In genomic region chr16:96906630-96907029, GRCm38 (mm10) we compare ENCODE assay signal across 17 mouse cellular contexts.
DNase-seq lines count a peak whose midpoint lies in the region; ATAC-seq lines count a peak whose summit lies in the region.
"Had no signal": no experiment of that assay in that cellular context is flagged by ENCODE, and none has a peak within 500 bp of the region (broad histone marks: within the 10 kb centered on the region; RNA-seq: fewer than 3 reads in every experiment).

No protein-coding gene starts in this region.

- no peak overlapping the region for H3K9ac ChIP-seq in heart, embryonic 11.5 days (ENCODE audit: low read depth, low read length)
- H3K9ac ChIP-seq in liver, embryonic 12.5 days = no peak overlapping the region
- H3K9ac ChIP-seq in midbrain, embryonic 16.5 days (ENCODE audit: low read depth, low read length) = no peak overlapping the region
- H3K9ac ChIP-seq: forebrain, embryonic 12.5 days; hindbrain, embryonic 13.5 days; limb, embryonic 13.5 days; neural tube, embryonic 13.5 days had no signal

- H3K36me3 ChIP-seq in heart, embryonic 11.5 days (ENCODE audit: control insufficient read depth, insufficient read depth, low read length) = no peaks in the 10 kb centered on the region
- H3K36me3 ChIP-seq in liver, embryonic 12.5 days = no peaks in the 10 kb centered on the region
- no peaks in the 10 kb centered on the region for H3K36me3 ChIP-seq in midbrain, embryonic 16.5 days (ENCODE audit: control insufficient read depth, insufficient read depth, low read length)
- H3K36me3 ChIP-seq: forebrain, embryonic 12.5 days; hindbrain, embryonic 13.5 days; limb, embryonic 13.5 days; neural tube, embryonic 13.5 days had no signal

- ATAC-seq in heart, embryonic 11.5 days (replicated peaks; ENCODE audit: insufficient number of reproducible peaks, low FRiP score, low TSS enrichment) = peak; percentile 92
- peak; percentile 97 for ATAC-seq in liver, embryonic 12.5 days
- peak; percentile 96 for ATAC-seq in megakaryocyte-erythroid progenitor cell, adult 5-6 weeks (replicated peaks; ENCODE audit: low FRiP score, low TSS enrichment, poor library complexity, severe bottlenecking)
- ATAC-seq in monocyte, adult 5-6 weeks (replicated peaks; ENCODE audit: insufficient number of reproducible peaks, low FRiP score, low TSS enrichment, poor library complexity, severe bottlenecking) = no peak
- no peak for ATAC-seq in midbrain, embryonic 16.5 days

- 0 out of 2 replicates have a peak, but pooled peaks cover 6% of the 10 kb centered on the region for H3K4me1 ChIP-seq in heart, embryonic 11.5 days (ENCODE audit: control insufficient read depth, insufficient read depth, low read length)
- peaks cover 83% of the 10 kb centered on the region for H3K4me1 ChIP-seq in liver, embryonic 12.5 days
- H3K4me1 ChIP-seq in midbrain, embryonic 16.5 days (ENCODE audit: control insufficient read depth, insufficient read depth, low read length) = peaks cover 11% of the 10 kb centered on the region
- H3K4me1 ChIP-seq: megakaryocyte, embryonic 14.5 days had no signal

- H3K4me2 ChIP-seq in heart, embryonic 11.5 days = no peak overlapping the region
- peak overlapping the region; percentile 42 for H3K4me2 ChIP-seq in liver, embryonic 12.5 days
- no peak overlapping the region for H3K4me2 ChIP-seq in midbrain, embryonic 16.5 days (ENCODE audit: low read length)
- H3K4me2 ChIP-seq: forebrain, embryonic 12.5 days; hindbrain, embryonic 13.5 days; limb, embryonic 13.5 days; neural tube, embryonic 13.5 days had no signal

- no peak overlapping the region for H3K4me3 ChIP-seq in heart, embryonic 11.5 days (ENCODE audit: low read depth, low read length)
- H3K4me3 ChIP-seq in liver, embryonic 12.5 days = no peak overlapping the region
- H3K4me3 ChIP-seq in midbrain, embryonic 16.5 days (ENCODE audit: low read depth, low read length) = no peak overlapping the region
- H3K4me3 ChIP-seq: forebrain, embryonic 12.5 days; hindbrain, embryonic 13.5 days; limb, embryonic 13.5 days; megakaryocyte, embryonic 14.5 days; neural tube, embryonic 13.5 days had no signal

- H3K27me3 ChIP-seq in heart, embryonic 11.5 days (ENCODE audit: control insufficient read depth, insufficient read depth, low read length) = no peaks in the 10 kb centered on the region
- H3K27me3 ChIP-seq in liver, embryonic 12.5 days (replicated peaks) = no peaks in the 10 kb centered on the region
- H3K27me3 ChIP-seq in midbrain, embryonic 16.5 days (ENCODE audit: control insufficient read depth, insufficient read depth, low read depth, low read length) = no peaks in the 10 kb centered on the region
- H3K27me3 ChIP-seq: forebrain, embryonic 12.5 days; hindbrain, embryonic 13.5 days; limb, embryonic 13.5 days; megakaryocyte, embryonic 14.5 days had no signal

- H3K9me3 ChIP-seq in heart, embryonic 11.5 days (replicated peaks; ENCODE audit: control insufficient read depth, low read length) = no peaks in the 10 kb centered on the region
- no peaks in the 10 kb centered on the region for H3K9me3 ChIP-seq in liver, embryonic 12.5 days (replicated peaks)
- H3K9me3 ChIP-seq in midbrain, embryonic 16.5 days (replicated peaks; ENCODE audit: control insufficient read depth, low read length, poor library complexity, severe bottlenecking) = no peaks in the 10 kb centered on the region
- H3K9me3 ChIP-seq: forebrain, embryonic 12.5 days; hindbrain, embryonic 13.5 days; limb, embryonic 13.5 days; megakaryocyte, embryonic 14.5 days; neural tube, embryonic 13.5 days had no signal

- DNase-seq in heart, adult 8-10 months (ENCODE audit: low spot score) = no peak
- peak; percentile 58 for DNase-seq in c-Kit-positive CD71-positive TER-119-negative erythroid progenitor cells, embryonic 14.5 days (ENCODE audit: low read depth)
- DNase-seq in neural tube, embryonic 10.5 days (ENCODE audit: extremely low spot score, low spot score) = no peak
- DNase-seq: adrenal gland, postnatal 10 days; cerebellum, adult 9-10 months; kidney, postnatal 25 days; layer of hippocampus, adult 9-11 months had no signal

- H3K27ac ChIP-seq in heart, embryonic 11.5 days (ENCODE audit: low read depth, low read length) = peak overlapping the region; percentile 73
- H3K27ac ChIP-seq in liver, embryonic 12.5 days = peak overlapping the region; percentile 93
- no peak overlapping the region for H3K27ac ChIP-seq in midbrain, embryonic 16.5 days (ENCODE audit: low read length)
- H3K27ac ChIP-seq: forebrain, embryonic 12.5 days; hindbrain, embryonic 13.5 days; limb, embryonic 13.5 days; neural tube, embryonic 13.5 days had no signal

- WGBS in heart, embryonic 11.5 days (ENCODE audit: insufficient replicate concordance) = 61% methylated on average over 2 of the region's 2 CpGs
- 26% methylated on average over 2 of the region's 2 CpGs for WGBS in liver, embryonic 12.5 days (ENCODE audit: insufficient replicate concordance)
- WGBS in midbrain, embryonic 16.5 days = 89% methylated on average over 2 of the region's 2 CpGs

Comparison
In these comparisons a context has a peak if more than half of its experiments do, and no peak if none do; other contexts are left out.
1. ATAC-seq: peak in heart, embryonic 11.5 days (single experiment), liver, embryonic 12.5 days (single experiment) and megakaryocyte-erythroid progenitor cell, adult 5-6 weeks (single experiment); none in monocyte, adult 5-6 weeks (single experiment) and midbrain, embryonic 16.5 days (single experiment).